Mouse (Mus musculus) CH12.LX (cell line): ENCODE data around the gene Cx3cl1. TPM values are rescaled to one million over a fixed set of nuclear protein-coding genes. Genes with fewer than 3 reads are reported as not detected.

Source experiments
- DNase-seq: peaks from one replicate; pipeline ENCODE4 v3.0.0-alpha.2; 2013; ENCODE audit errors: extremely low read depth
- H3K27ac ChIP-seq: 2 replicates; pipeline ENCODE4 v1.5.1; 2012; ENCODE audit warnings: low read depth, mild to moderate bottlenecking, control low read depth, moderate library complexity; ENCODE audit not compliant: insufficient read depth
- H3K27me3 ChIP-seq: replicated peaks from 2 replicates; pipeline ENCODE3; 2012; ENCODE audit warnings: inconsistent platforms
- H3K36me3 ChIP-seq, 2 experiments: replicated peaks in 1 of 2; 2 replicates each; pipeline versions ENCODE3 to v1.6.1; 2012; ENCODE audit warnings: inconsistent platforms in 1 of 2, low read length in 1 of 2, mild to moderate bottlenecking in 1 of 2, mixed read lengths in 1 of 2, moderate library complexity in 1 of 2; ENCODE audit not compliant: control insufficient read depth in 1 of 2, insufficient read depth in 1 of 2
- H3K4me1 ChIP-seq, 2 experiments: 2 replicates each; pipeline ENCODE4 v1.6.1; 2012; ENCODE audit warnings: inconsistent platforms in 1 of 2, moderate library complexity in 1 of 2; ENCODE audit not compliant: insufficient read depth in 2 of 2, control insufficient read depth in 1 of 2
- H3K4me2 ChIP-seq: 2 replicates; pipeline ENCODE4 v1.6.1; 2012; ENCODE audit warnings: low read depth, mild to moderate bottlenecking, control low read depth; ENCODE audit not compliant: poor library complexity, insufficient read depth, severe bottlenecking
- H3K4me3 ChIP-seq, 3 experiments: fragments of 150-350 bp in 1 of 3; sonication (generic) in 1 of 3; replicated peaks in 1 of 3; 2 replicates each; pipeline versions ENCODE3 to v1.5.1; 2011 to 2012; ENCODE audit warnings: low read depth in 2 of 3, low read length in 2 of 3, mild to moderate bottlenecking in 2 of 3, moderate library complexity in 2 of 3, control low read depth in 1 of 3, improper control_type of control experiment in 1 of 3, inconsistent platforms in 1 of 3, mixed read lengths in 1 of 3; ENCODE audit not compliant: poor library complexity in 1 of 3
- H3K79me2 ChIP-seq: replicated peaks from 2 replicates; pipeline ENCODE4 v1.6.1; 2012; ENCODE audit warnings: mild to moderate bottlenecking, moderate library complexity; ENCODE audit not compliant: control insufficient read depth, poor library complexity, insufficient read depth, severe bottlenecking; ENCODE audit errors: extremely low read depth
- H3K9ac ChIP-seq: 2 replicates; pipeline ENCODE4 v1.6.1; 2012; ENCODE audit warnings: low read depth, mild to moderate bottlenecking, control low read depth, moderate library complexity; ENCODE audit not compliant: insufficient read depth
- H3K9me3 ChIP-seq: replicated peaks from 2 replicates; pipeline ENCODE3; 2012; ENCODE audit warnings: low read length, inconsistent platforms, mixed read lengths
- CHD1 ChIP-seq: IDR thresholded peaks from 2 replicates; pipeline ENCODE4 v1.6.1; 2012; ENCODE audit warnings: low read depth, low read length, improper control_type of control experiment, inconsistent platforms
- CHD2 ChIP-seq: IDR thresholded peaks from 2 replicates; pipeline ENCODE4 v1.6.1; 2011; ENCODE audit warnings: low read length, improper control_type of control experiment
- CTCF ChIP-seq, 2 experiments: IDR thresholded peaks in 1 of 2; conservative IDR thresholded peaks in 1 of 2; 2 replicates each; pipeline ENCODE4 v1.5.1; 2011 to 2012; ENCODE audit warnings: low read depth in 2 of 2, low read length in 2 of 2, improper control_type of control experiment in 1 of 2, inconsistent platforms in 1 of 2, mild to moderate bottlenecking in 1 of 2, moderate library complexity in 1 of 2
- ELF1 ChIP-seq: IDR thresholded peaks from 2 replicates; pipeline ENCODE4 v1.6.1; 2014; ENCODE audit warnings: low read depth, mild to moderate bottlenecking, inconsistent platforms, low read length, improper control_type of control experiment
- GABPA ChIP-seq: IDR thresholded peaks from 2 replicates; pipeline ENCODE4 v1.6.1; 2012; ENCODE audit warnings: low read depth, low read length, improper control_type of control experiment, inconsistent platforms; ENCODE audit not compliant: insufficient replicate concordance
- JUN ChIP-seq: IDR thresholded peaks from 2 replicates; pipeline ENCODE4 v1.6.1; 2011; ENCODE audit warnings: low read depth, mild to moderate bottlenecking, low read length, improper control_type of control experiment, moderate library complexity; ENCODE audit not compliant: insufficient read depth
- KAT2A ChIP-seq: IDR thresholded peaks from 2 replicates; pipeline ENCODE4 v1.6.1; 2012; ENCODE audit warnings: low read length, improper control_type of control experiment, inconsistent platforms; ENCODE audit not compliant: insufficient replicate concordance
- MAFK ChIP-seq: IDR thresholded peaks from 2 replicates; pipeline ENCODE4 v1.6.1; 2011; ENCODE audit warnings: low read length, improper control_type of control experiment; ENCODE audit not compliant: insufficient replicate concordance
- MAX ChIP-seq: IDR thresholded peaks from 2 replicates; pipeline ENCODE4 v1.6.1; 2011; ENCODE audit warnings: low read length, improper control_type of control experiment
- MAZ ChIP-seq: IDR thresholded peaks from 2 replicates; pipeline ENCODE4 v1.6.1; 2012; ENCODE audit warnings: low read depth, mild to moderate bottlenecking, inconsistent platforms, low read length, improper control_type of control experiment, moderate library complexity
- MXI1 ChIP-seq: IDR thresholded peaks from 2 replicates; pipeline ENCODE4 v1.6.1; 2011; ENCODE audit warnings: mild to moderate bottlenecking, low read depth, low read length, improper control_type of control experiment
- MYC ChIP-seq: IDR thresholded peaks from 2 replicates; pipeline ENCODE4 v1.6.1; 2011; ENCODE audit warnings: low read depth, mild to moderate bottlenecking, improper control_type of control experiment, low read length
- NELFE ChIP-seq: IDR thresholded peaks from 2 replicates; pipeline ENCODE4 v1.6.1; 2011; ENCODE audit warnings: low read depth, low read length, improper control_type of control experiment
- NRF1 ChIP-seq: IDR thresholded peaks from 2 replicates; pipeline ENCODE4 v1.6.1; 2014; ENCODE audit warnings: low read depth, mild to moderate bottlenecking, inconsistent platforms, low read length, improper control_type of control experiment, moderate library complexity
- PAX5 ChIP-seq: IDR thresholded peaks from 2 replicates; pipeline ENCODE4 v1.6.1; 2012; ENCODE audit warnings: low read length, inconsistent platforms, mixed read lengths
- POLR2AphosphoS2 ChIP-seq: IDR thresholded peaks from 2 replicates; pipeline ENCODE4 v1.6.1; 2011; ENCODE audit warnings: low read depth, low read length, improper control_type of control experiment
- RAD21 ChIP-seq: IDR thresholded peaks from 2 replicates; pipeline ENCODE4 v1.6.1; 2011; ENCODE audit warnings: low read depth, mild to moderate bottlenecking, low read length, improper control_type of control experiment, moderate library complexity
- SMC3 ChIP-seq: IDR thresholded peaks from 2 replicates; pipeline ENCODE4 v1.6.1; 2011; ENCODE audit warnings: low read depth, low read length, improper control_type of control experiment
- TBP ChIP-seq: conservative IDR thresholded peaks from 2 replicates; pipeline ENCODE4 v1.6.1; 2011; ENCODE audit warnings: low read depth, low read length, improper control_type of control experiment
- TCF12 ChIP-seq: IDR thresholded peaks from 2 replicates; pipeline ENCODE4 v1.6.1; 2014; ENCODE audit warnings: low read depth, mild to moderate bottlenecking, inconsistent platforms, low read length, improper control_type of control experiment
- USF1 ChIP-seq: IDR thresholded peaks from 2 replicates; pipeline ENCODE4 v1.6.1; 2014; ENCODE audit warnings: low read depth, mild to moderate bottlenecking, inconsistent platforms, low read length, improper control_type of control experiment
- ZKSCAN1 ChIP-seq: IDR thresholded peaks from 2 replicates; pipeline ENCODE4 v1.6.1; 2012; ENCODE audit warnings: low read depth, inconsistent platforms, low read length, improper control_type of control experiment, borderline replicate concordance
- dilution Hi-C: fragments of 300-500 bp; cut with MboI; formaldehyde crosslinking; loops from 2 replicates; pipeline ENCODE4 v1.14.3; 2020; ENCODE audit warnings: low sequenced_read_pairs; ENCODE audit not compliant: extremely low pct_unique_long_range_greater_than_20kb, extremely low pct_ligation_motif_present
- in situ Hi-C: fragments of 300-500 bp; cut with MboI; formaldehyde crosslinking; loops from 3 replicates; pipeline ENCODE4 v1.14.3; 2019; ENCODE audit warnings: low sequenced_read_pairs, low pct_ligation_motif_present, low pct_unique_long_range_greater_than_20kb, mixed read lengths
- polyA plus RNA-seq: library from polyadenylated mRNA; unstranded; fragments of >175 nt; gene quantifications from 2 replicates; pipeline ENCODE4 v1.2.1, GENCODE M21; 2012; ENCODE audit warnings: low read depth; ENCODE audit not compliant: insufficient read length
- total RNA-seq, 2 experiments: library from RNA; depleted of rRNA; stranded (reverse); fragments of 300-350 nt in 1 of 2; fragments of >200 nt in 1 of 2; gene quantifications; 2 replicates each; pipeline ENCODE4 v1.2.3; 2012 to 2014

Cx3cl1 gene
- total and polyA plus RNA-seq, 3 experiments: 0.19 to 4.2 (median 3.7) TPM

DNA sequence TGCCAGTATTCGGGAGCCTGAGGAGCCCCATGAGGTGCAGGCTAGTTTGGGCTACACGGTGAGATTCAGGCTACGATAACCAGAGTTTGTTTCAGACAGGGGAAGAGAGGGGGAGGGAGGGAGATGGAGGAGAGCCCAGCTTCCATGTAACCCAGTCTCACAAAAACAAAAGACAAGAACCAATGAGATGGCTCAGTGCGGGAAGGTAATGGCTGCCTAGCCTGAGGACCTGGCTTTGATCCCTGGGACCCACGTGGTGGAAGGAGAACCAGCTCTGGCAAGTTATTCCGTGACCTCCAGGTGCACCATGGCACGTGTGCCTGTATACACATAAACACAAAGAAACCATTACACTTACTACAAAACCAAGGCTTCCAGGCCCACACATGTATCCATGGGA lies 48.7 kb downstream of the Cx3cl1 start:
- Histone ChIP-seq H3K79me2 (no peaks in the 10 kb centered on the region), H3K4me3 (no peak overlapping the region), H3K4me1 (peaks cover 3 to 15% of the 10 kb centered on the region in 2 experiments; a peak in 3 of 4 replicates), H3K9ac (no peak overlapping the region), H3K27me3 (no peaks in the 10 kb centered on the region), H3K9me3 (no peaks in the 10 kb centered on the region), H3K4me2 (no peak overlapping the region), H3K36me3 (peaks cover 50 to 83% of the 10 kb centered on the region in 2 experiments), H3K27ac (no peak overlapping the region)
- no peak for DNase-seq
- dilution Hi-C loops (no loop called here), in situ Hi-C loops (loop anchor here (5.0 kb wide), 1 partner anchor 87 kb away; no protein-coding TSS in a partner anchor)
- no peak for TF ChIP-seq ELF1
- TF ChIP-seq NELFE: no peak
- TF ChIP-seq JUN: no peak
- TF ChIP-seq GABPA: no peak
- no peak for TF ChIP-seq CHD2
- no peak for TF ChIP-seq MYC
- TF ChIP-seq USF1: no peak

GRCm38 (mm10) chr8:94821381-94821780 lies 49.6 kb downstream of the Cx3cl1 start:
- H3K27ac ChIP-seq: no peak overlapping the region

DNA sequence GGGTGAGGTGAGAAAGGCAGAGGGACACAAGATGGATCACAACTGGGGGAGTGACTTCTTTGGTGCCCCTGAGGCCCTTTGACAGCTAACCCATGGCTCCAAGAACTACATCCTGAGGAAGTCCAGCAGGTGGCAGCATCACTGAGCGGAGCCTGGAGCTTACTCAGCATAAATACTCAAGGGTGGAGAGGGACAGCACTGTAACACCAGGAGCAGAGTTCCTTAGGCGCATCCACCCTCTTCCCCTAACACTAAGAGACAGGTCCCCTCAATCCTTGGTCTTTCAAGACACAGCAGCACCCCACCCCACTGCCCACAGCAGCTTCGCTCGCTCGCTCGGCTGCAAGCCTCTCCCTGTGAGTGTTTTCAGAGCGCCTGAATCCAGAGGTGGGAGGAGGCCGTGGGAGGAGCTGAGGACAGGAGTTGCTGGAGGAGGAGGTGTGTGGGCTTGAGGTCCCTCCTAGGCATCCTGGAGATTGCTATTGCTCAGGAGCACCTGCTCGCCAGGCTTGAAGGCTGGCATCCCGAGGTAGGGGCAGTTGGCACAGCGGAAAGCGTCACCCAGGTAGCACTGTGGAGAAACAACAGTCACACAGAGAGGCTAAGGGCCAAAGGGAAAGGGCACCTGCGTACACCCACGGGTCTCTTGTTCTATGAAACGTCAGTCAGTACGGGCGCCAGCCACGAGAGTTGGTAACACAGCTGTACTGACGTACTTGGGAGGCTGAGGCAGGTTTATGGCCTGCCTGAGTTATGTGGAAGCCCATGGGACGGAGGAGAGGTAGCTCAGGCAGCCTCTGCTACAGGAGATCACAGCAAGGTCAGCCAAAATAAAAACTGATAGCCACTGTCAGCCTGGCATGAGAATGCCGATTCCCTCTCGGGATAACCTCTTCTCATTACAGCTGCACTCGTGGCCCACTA lies 51.1 kb downstream of the Cx3cl1 start:
- dilution Hi-C loops (no loop called here), in situ Hi-C loops (loop anchor here (5.0 kb wide), 1 partner anchor 84 kb away; no protein-coding TSS in a partner anchor)
- Histone ChIP-seq H3K9ac (no peak overlapping the region), H3K27ac (peak overlapping the region; percentile 13), H3K4me3 (no peak overlapping the region), H3K27me3 (no peaks in the 10 kb centered on the region), H3K4me2 (no peak overlapping the region), H3K4me1 (peaks cover 0 to 5% of the 10 kb centered on the region in 2 experiments; a peak in 1 of 4 replicates), H3K9me3 (no peaks in the 10 kb centered on the region), H3K79me2 (no peaks in the 10 kb centered on the region)
- DNase-seq: peak; percentile 55
- TF ChIP-seq MAX (no peak), PAX5 (no peak), SMC3 (peak; percentile 50), KAT2A (no peak), RAD21 (peak; percentile 35), CTCF (conservative IDR thresholded peaks at IDR 0.05 in 1 of 2, IDR thresholded peaks at IDR 0.05 in 1 of 2; ENCODE audit: low read depth in 2 of 2, low read length in 2 of 2) (peak in 1 of 2 experiments; percentile 67; a peak in 2 of 4 replicates), MAFK (peak; percentile 100), POLR2AphosphoS2 (no peak)
- TF ChIP-seq, all 38 proteins: peak for 4
- H3K36me3 ChIP-seq: peaks cover 67 to 96% of the 10 kb centered on the region in 2 experiments

More at GRCm38 (mm10) chr8:94821381-94821780, 49.6 kb downstream of the Cx3cl1 start:
- dilution Hi-C loops (no loop called here), in situ Hi-C loops (loop anchor here (5.0 kb wide), 1 partner anchor 86 kb away; no protein-coding TSS in a partner anchor)
- no peaks in the 10 kb centered on the region for H3K27me3 ChIP-seq
- H3K9me3 ChIP-seq: no peaks in the 10 kb centered on the region
- peaks cover 3 to 15% of the 10 kb centered on the region in 2 experiments; a peak in 3 of 4 replicates for H3K4me1 ChIP-seq
- DNase-seq: no peak
- no peak overlapping the region for H3K4me2 ChIP-seq
- no peak overlapping the region for H3K4me3 ChIP-seq
- TF ChIP-seq TBP (no peak), MAZ (no peak), CHD1 (no peak), KAT2A (no peak), NRF1 (no peak), ZKSCAN1 (no peak), MAFK (no peak), MXI1 (no peak), TCF12 (no peak)
- no peaks in the 10 kb centered on the region for H3K79me2 ChIP-seq
- H3K36me3 ChIP-seq: peaks cover 54 to 91% of the 10 kb centered on the region in 2 experiments
- H3K9ac ChIP-seq: no peak overlapping the region
